In genomic region chr9:70324336-70324735, GRCm38 (mm10) we compare ENCODE assay signal across 25 mouse cellular contexts.
DNase-seq lines count a peak whose midpoint lies in the region; ATAC-seq and TF ChIP-seq lines count a peak whose summit lies in the region.
"Had no signal": no experiment of that assay in that cellular context is flagged by ENCODE, and none has a peak within 500 bp of the region (broad histone marks: within the 10 kb centered on the region; RNA-seq: fewer than 3 reads in every experiment).

No protein-coding gene starts in this region.

- no peak for TF ChIP-seq POLR2A in heart, adult 2 months (IDR thresholded peaks at IDR 0.05; ENCODE audit: insufficient read depth, low read depth, low read length)
- no peak for TF ChIP-seq POLR2A in CH12.LX (IDR thresholded peaks at IDR 0.05; ENCODE audit: low read depth, low read length)

- WGBS in heart, adult 2 months = 93% methylated on average over 4 of the region's 4 CpGs
- WGBS in heart, embryonic 11.5 days (ENCODE audit: insufficient replicate concordance) = 81% methylated on average over 4 of the region's 4 CpGs
- 69% methylated on average over 4 of the region's 4 CpGs for WGBS in liver, postnatal 0 days (ENCODE audit: insufficient replicate concordance)
- WGBS in liver, embryonic 11.5 days = 72% methylated on average over 4 of the region's 4 CpGs

- no peak overlapping the region for H3K27ac ChIP-seq in heart, adult 2 months
- no peak overlapping the region for H3K27ac ChIP-seq in heart, embryonic 11.5 days (ENCODE audit: low read depth, low read length)
- no peak overlapping the region for H3K27ac ChIP-seq in liver, postnatal 0 days (ENCODE audit: low read depth)
- no peak overlapping the region for H3K27ac ChIP-seq in liver, embryonic 11.5 days (ENCODE audit: low read depth, low read length)
- H3K27ac ChIP-seq in CH12.LX (ENCODE audit: insufficient read depth, low read depth) = no peak overlapping the region
- H3K27ac ChIP-seq: forebrain, embryonic 13.5 days; liver, embryonic 13.5 days; midbrain, embryonic 12.5 days; stomach, embryonic 15.5 days had no signal

- H3K9ac ChIP-seq in heart, adult 2 months (ENCODE audit: low read depth, low read length) = no peak overlapping the region
- no peak overlapping the region for H3K9ac ChIP-seq in heart, embryonic 11.5 days (ENCODE audit: low read depth, low read length)
- H3K9ac ChIP-seq in liver, postnatal 0 days (replicated peaks) = no peak overlapping the region
- no peak overlapping the region for H3K9ac ChIP-seq in liver, embryonic 11.5 days (ENCODE audit: low read depth, low read length)
- H3K9ac ChIP-seq in CH12.LX (ENCODE audit: insufficient read depth, low read depth) = no peak overlapping the region
- H3K9ac ChIP-seq: forebrain, embryonic 13.5 days; liver, embryonic 13.5 days; lung, embryonic 14.5 days; midbrain, embryonic 12.5 days; stomach, embryonic 15.5 days had no signal

- TF ChIP-seq CTCF in heart, adult 2 months (IDR thresholded peaks at IDR 0.05) = peak; percentile 33
- TF ChIP-seq CTCF in liver, postnatal 0 days (IDR thresholded peaks at IDR 0.05; ENCODE audit: low read depth) = peak; percentile 30
- TF ChIP-seq CTCF in CH12.LX (conservative IDR thresholded peaks at IDR 0.05 in 1 of 2, IDR thresholded peaks at IDR 0.05 in 1 of 2; ENCODE audit: low read depth in 2 of 2, low read length in 2 of 2) = peak in 1 of 2 experiments; percentile 44; a peak in 2 of 4 replicates

- dilution Hi-C loops in CH12.LX (cut with MboI; ENCODE audit: extremely low pct_ligation_motif_present, extremely low pct_unique_long_range_greater_than_20kb, low sequenced_read_pairs) = no loop called here

- H3K4me3 ChIP-seq in heart, adult 2 months = no peak overlapping the region
- H3K4me3 ChIP-seq in heart, embryonic 11.5 days (ENCODE audit: low read depth, low read length) = no peak overlapping the region
- no peak overlapping the region for H3K4me3 ChIP-seq in liver, postnatal 0 days (ENCODE audit: low read depth, low read length)
- H3K4me3 ChIP-seq in liver, embryonic 11.5 days (ENCODE audit: low read depth, low read length) = no peak overlapping the region
- no peak overlapping the region for H3K4me3 ChIP-seq in CH12.LX (replicated peaks in 1 of 3; ENCODE audit: low read depth in 2 of 3, low read length in 2 of 3, poor library complexity in 1 of 3)
- H3K4me3 ChIP-seq: forebrain, embryonic 13.5 days; liver, embryonic 13.5 days; megakaryocyte, embryonic 14.5 days; midbrain, embryonic 12.5 days; stomach, embryonic 15.5 days had no signal

- no peaks in the 10 kb centered on the region for H3K79me2 ChIP-seq in heart, adult 2 months (replicated peaks; ENCODE audit: control insufficient read depth, insufficient read depth, low read length)
- no peaks in the 10 kb centered on the region for H3K79me2 ChIP-seq in CH12.LX (replicated peaks; ENCODE audit: control insufficient read depth, extremely low read depth, insufficient read depth, poor library complexity, severe bottlenecking)

- no peak for DNase-seq in heart, adult 2 months
- DNase-seq in liver, postnatal 0 days = no peak
- DNase-seq in liver, embryonic 11.5 days (ENCODE audit: low spot score) = no peak
- no peak for DNase-seq in CH12.LX (ENCODE audit: extremely low read depth)
- no peak for DNase-seq in adrenal gland, postnatal 4 days (ENCODE audit: low spot score in 2 of 2)
- DNase-seq: adrenal gland, postnatal 14 days; cerebellum, adult 18-20 months; cerebellum, postnatal 10 days; gastrocnemius, postnatal 36 days; heart, postnatal 14 days; kidney, adult 11 months; kidney, postnatal 36 days; left cerebral cortex, postnatal 4 days; liver, embryonic 13.5 days; lung, embryonic 14.5 days; lung, postnatal 4 days; retina, postnatal 1 day; right cerebral cortex, postnatal 14 days; thymus, adult 18-20 months had no signal

- H3K4me1 ChIP-seq in heart, adult 2 months (ENCODE audit: control insufficient read depth, insufficient read depth, low read length) = peaks cover 4% of the 10 kb centered on the region; the same call in 1 of the 2 replicates
- H3K4me1 ChIP-seq in heart, embryonic 11.5 days (ENCODE audit: control insufficient read depth, insufficient read depth, low read length) = peaks cover 4% of the 10 kb centered on the region; the same call in 1 of the 2 replicates
- H3K4me1 ChIP-seq in liver, postnatal 0 days (ENCODE audit: insufficient read depth) = no peaks in the 10 kb centered on the region
- no peaks in the 10 kb centered on the region for H3K4me1 ChIP-seq in liver, embryonic 11.5 days (replicated peaks; ENCODE audit: control insufficient read depth, insufficient read depth, low read length)
- H3K4me1 ChIP-seq in CH12.LX (ENCODE audit: control insufficient read depth in 1 of 2, insufficient read depth in 2 of 2) = no peaks in the 10 kb centered on the region
- H3K4me1 ChIP-seq: forebrain, embryonic 13.5 days; liver, embryonic 13.5 days; midbrain, embryonic 12.5 days; stomach, embryonic 15.5 days had no signal

- H3K27me3 ChIP-seq in heart, adult 2 months (ENCODE audit: control insufficient read depth, insufficient read depth, low read length) = no peaks in the 10 kb centered on the region
- no peaks in the 10 kb centered on the region for H3K27me3 ChIP-seq in heart, embryonic 11.5 days (ENCODE audit: control insufficient read depth, insufficient read depth, low read length)
- no peaks in the 10 kb centered on the region for H3K27me3 ChIP-seq in liver, postnatal 0 days (ENCODE audit: insufficient read depth, low read length)
- H3K27me3 ChIP-seq in liver, embryonic 11.5 days (replicated peaks; ENCODE audit: control insufficient read depth, insufficient read depth, low read length) = no peaks in the 10 kb centered on the region
- no peaks in the 10 kb centered on the region for H3K27me3 ChIP-seq in CH12.LX (replicated peaks)
- H3K27me3 ChIP-seq: forebrain, embryonic 13.5 days; liver, embryonic 13.5 days; megakaryocyte, embryonic 14.5 days; midbrain, embryonic 12.5 days; stomach, embryonic 15.5 days had no signal

- no peak for ATAC-seq in heart, embryonic 11.5 days (replicated peaks; ENCODE audit: insufficient number of reproducible peaks, low FRiP score, low TSS enrichment)
- no peak for ATAC-seq in liver, postnatal 0 days
- ATAC-seq in liver, embryonic 11.5 days (replicated peaks; ENCODE audit: low FRiP score) = no peak
- ATAC-seq in neutrophil, adult 5-6 weeks (ENCODE audit: extremely low read depth, insufficient number of reproducible peaks, low FRiP score, poor library complexity, severe bottlenecking) = 0 out of 2 replicates have a peak, but pooled peaks have one; percentile 9
- ATAC-seq: forebrain, embryonic 13.5 days had no signal

- peak; percentile 46 for TF ChIP-seq RAD21 in CH12.LX (IDR thresholded peaks at IDR 0.05; ENCODE audit: low read depth, low read length)

- TF ChIP-seq EP300 in heart, adult 2 months (IDR thresholded peaks at IDR 0.05; ENCODE audit: insufficient read depth, low read depth, low read length) = no peak
- TF ChIP-seq EP300 in liver, postnatal 0 days (IDR thresholded peaks at IDR 0.05; ENCODE audit: low read depth) = no peak
- TF ChIP-seq EP300 in CH12.LX (IDR thresholded peaks at IDR 0.05; ENCODE audit: low read length) = no peak

- in situ Hi-C loops in CH12.LX (cut with MboI; ENCODE audit: low pct_ligation_motif_present, low pct_unique_long_range_greater_than_20kb, low sequenced_read_pairs) = no loop called here

- intact Hi-C loops in heart, adult 2 months (cut with DNase I) = no loop called here

- H3K4me2 ChIP-seq in heart, embryonic 11.5 days = no peak overlapping the region
- H3K4me2 ChIP-seq in liver, postnatal 0 days (ENCODE audit: low read depth, low read length) = no peak overlapping the region
- H3K4me2 ChIP-seq in liver, embryonic 11.5 days = no peak overlapping the region
- no peak overlapping the region for H3K4me2 ChIP-seq in CH12.LX (ENCODE audit: insufficient read depth, low read depth, poor library complexity, severe bottlenecking)
- H3K4me2 ChIP-seq: forebrain, embryonic 13.5 days; liver, embryonic 13.5 days; lung, embryonic 14.5 days; midbrain, embryonic 12.5 days; stomach, embryonic 15.5 days had no signal

- no peaks in the 10 kb centered on the region for H3K9me3 ChIP-seq in heart, embryonic 11.5 days (replicated peaks; ENCODE audit: control insufficient read depth, low read length)
- no peaks in the 10 kb centered on the region for H3K9me3 ChIP-seq in liver, postnatal 0 days (ENCODE audit: low read length)
- no peaks in the 10 kb centered on the region for H3K9me3 ChIP-seq in liver, embryonic 11.5 days (ENCODE audit: control insufficient read depth, low read length)
- no peaks in the 10 kb centered on the region for H3K9me3 ChIP-seq in CH12.LX (replicated peaks; ENCODE audit: low read length)
- H3K9me3 ChIP-seq: forebrain, embryonic 13.5 days; liver, embryonic 13.5 days; megakaryocyte, embryonic 14.5 days; midbrain, embryonic 12.5 days; stomach, embryonic 15.5 days had no signal

- H3K36me3 ChIP-seq in heart, adult 2 months (ENCODE audit: control insufficient read depth, insufficient read depth, low read length) = peaks cover 6% of the 10 kb centered on the region
- H3K36me3 ChIP-seq in heart, embryonic 11.5 days (ENCODE audit: control insufficient read depth, insufficient read depth, low read length) = peaks cover 3% of the 10 kb centered on the region; the same call in 1 of the 2 replicates
- peaks cover 2% of the 10 kb centered on the region for H3K36me3 ChIP-seq in liver, postnatal 0 days (replicated peaks; ENCODE audit: insufficient read depth, low read length)
- H3K36me3 ChIP-seq in liver, embryonic 11.5 days (ENCODE audit: control insufficient read depth, insufficient read depth, low read length) = no peaks in the 10 kb centered on the region
- peaks cover 65 to 100% of the 10 kb centered on the region in 2 experiments for H3K36me3 ChIP-seq in CH12.LX (replicated peaks in 1 of 2; ENCODE audit: control insufficient read depth in 1 of 2, insufficient read depth in 1 of 2, low read length in 1 of 2)
- H3K36me3 ChIP-seq: liver, embryonic 13.5 days had no signal

TF ChIP-seq in CH12.LX, 34 proteins besides CTCF, POLR2A, EP300 and RAD21:
- no peak for TF ChIP-seq UBTF (IDR thresholded peaks at IDR 0.05; ENCODE audit: low read depth, low read length)
- no peak for TF ChIP-seq ZNF384 (IDR thresholded peaks at IDR 0.05; ENCODE audit: low read depth, low read length)
- TF ChIP-seq MYC (IDR thresholded peaks at IDR 0.05; ENCODE audit: low read depth, low read length) = 0 out of 2 replicates have a peak, but pooled peaks have one; percentile 32
- TF ChIP-seq ZC3H11A (IDR thresholded peaks at IDR 0.05; ENCODE audit: low read depth, low read length) = 0 out of 2 replicates have a peak, but pooled peaks have one; percentile 11
- peak; percentile 59 for TF ChIP-seq SMC3 (IDR thresholded peaks at IDR 0.05; ENCODE audit: low read depth, low read length)
